Mouse (Mus musculus) induced T-regulatory cell, adult 2 months (primary cell): ENCODE results near the gene Cxcl17.
"Not testable (repeated sequence)": the region's sequence is repeated elsewhere in the genome, so short reads cannot be mapped to it uniquely, and the experiment has no call there.

ENCODE experiments used
- DNase-seq: peaks from one replicate; pipeline ENCODE4 v3.0.0-alpha.2; 2012; ENCODE audit warnings: low read depth

Cxcl17 gene

GRCm38 (mm10) chr7:25412833-25413441, at the start of gene Cxcl17:
Cxcl17 (minus strand) TSS chr7:25412886.
- no peak for DNase-seq

GRCm38 (mm10) chr7:25462033-25462337, 49.3 kb upstream of the Cxcl17 start:
- not testable (repeated sequence) for DNase-seq

GRCm38 (mm10) chr7:25461336-25462032, 48.8 kb upstream of the Cxcl17 start:
- DNase-seq, result not testable (repeated sequence)

- DNase-seq, result no peak
Observed at GRCm38 (mm10) chr7:25452103-25452502, 39.4 kb upstream of the Cxcl17 start.

- DNase-seq, result no peak
Observed at GRCm38 (mm10) chr7:25449913-25450890, 37.5 kb upstream of the Cxcl17 start.

- no peak for DNase-seq
Observed at GRCm38 (mm10) chr7:25440816-25441153, 28.1 kb upstream of the Cxcl17 start.

GRCm38 (mm10) chr7:25439978-25440815, 27.5 kb upstream of the Cxcl17 start:
- DNase-seq, result no peak

- no peak for DNase-seq
Observed at GRCm38 (mm10) chr7:25439124-25439822, 26.6 kb upstream of the Cxcl17 start.

- no peak for DNase-seq
Observed at GRCm38 (mm10) chr7:25436704-25437103, 24.0 kb upstream of the Cxcl17 start.

- no peak for DNase-seq
Observed at GRCm38 (mm10) chr7:25436226-25436625, 23.5 kb upstream of the Cxcl17 start.

GRCm38 (mm10) chr7:25435546-25435851, 22.8 kb upstream of the Cxcl17 start:
- DNase-seq, result no peak

GRCm38 (mm10) chr7:25434654-25435545, 22.2 kb upstream of the Cxcl17 start:
- DNase-seq, result no peak

GRCm38 (mm10) chr7:25433781-25434560, 21.3 kb upstream of the Cxcl17 start:
- DNase-seq, result no peak

- DNase-seq, result no peak
Observed at GRCm38 (mm10) chr7:25433007-25433541, 20.4 kb upstream of the Cxcl17 start.

GRCm38 (mm10) chr7:25432381-25432780, 19.7 kb upstream of the Cxcl17 start:
- no peak for DNase-seq

- DNase-seq, result no peak
Observed at GRCm38 (mm10) chr7:25429886-25430784, 17.4 kb upstream of the Cxcl17 start.

GRCm38 (mm10) chr7:25428321-25428720, 15.6 kb upstream of the Cxcl17 start:
- DNase-seq, result no peak

GRCm38 (mm10) chr7:25427144-25427543, 14.5 kb upstream of the Cxcl17 start:
- DNase-seq, result no peak
